Mouse (Mus musculus) thymus, postnatal 10 days (tissue): ENCODE results near the gene 9430038I01Rik.

Experiments used
- DNase-seq, 2 experiments: peaks; one replicate each; pipeline ENCODE4 v3.0.0; 2021; ENCODE audit warnings: low spot score in 2 of 2

Gene 9430038I01Rik

DNA sequence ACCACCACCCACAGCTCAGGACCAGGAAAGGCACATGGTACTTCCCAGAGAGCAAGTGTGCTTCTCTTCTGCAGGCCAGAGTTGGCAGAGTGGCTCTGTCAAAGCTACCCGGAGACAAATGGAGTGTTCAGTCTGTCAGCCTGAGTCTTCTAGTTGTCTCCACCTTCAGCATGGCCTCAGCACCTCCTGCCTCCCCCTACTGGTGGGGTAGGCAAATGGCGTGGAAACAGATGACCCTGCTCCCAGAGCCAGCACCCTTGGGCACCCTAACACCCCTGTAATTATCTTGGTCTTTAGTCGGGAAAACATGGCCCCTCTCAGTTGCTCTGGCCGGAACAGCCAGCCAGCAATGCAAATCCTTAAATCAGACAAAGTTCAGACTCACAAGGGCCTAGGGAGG is 43.8 kb downstream of the 9430038I01Rik start:
- no peak for DNase-seq

DNA sequence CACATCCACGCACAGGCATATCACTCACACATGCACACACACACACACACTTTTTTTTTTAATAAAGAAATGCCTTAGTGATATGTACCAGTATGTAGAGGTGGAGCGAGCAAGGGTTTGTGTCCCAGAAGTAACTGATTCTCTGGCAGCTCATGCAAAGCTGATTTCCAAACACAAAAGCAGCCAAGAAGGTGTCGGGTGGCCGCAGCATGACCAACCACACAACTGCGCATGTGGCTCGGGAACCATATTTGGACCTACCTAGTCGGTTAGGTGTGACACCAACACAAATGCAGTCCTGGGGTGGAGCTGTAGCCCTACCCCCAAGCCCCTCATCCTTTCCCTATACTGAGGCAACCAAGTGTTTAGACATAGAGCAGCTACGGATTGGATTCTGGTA is 45.5 kb downstream of the 9430038I01Rik start:
- DNase-seq: no peak

- DNase-seq: no peak
Measured at GRCm38 (mm10) chr7:137364571-137364970, 46.0 kb downstream of the 9430038I01Rik start.

DNA sequence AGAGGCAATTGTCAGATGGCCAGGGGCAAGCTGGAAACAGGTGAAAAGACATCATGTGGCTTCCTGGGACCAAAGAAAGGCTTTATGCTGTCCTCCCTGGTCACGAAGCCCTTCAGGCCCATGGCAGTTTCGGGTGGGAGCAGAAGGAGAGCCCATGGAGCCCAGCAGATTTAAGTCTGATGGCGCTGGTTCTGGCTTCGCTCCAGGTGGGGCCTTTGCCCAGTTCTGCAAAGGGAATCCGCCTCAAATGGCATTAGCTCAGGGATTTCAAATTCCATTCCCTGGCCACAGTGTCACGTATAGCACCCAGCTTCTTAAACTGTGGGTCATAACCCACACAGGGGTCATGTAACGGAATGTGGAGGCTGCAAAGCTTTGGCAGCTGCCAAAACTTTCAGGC is 63.7 kb downstream of the 9430038I01Rik start:
- DNase-seq: no peak

- DNase-seq: no peak
Measured at GRCm38 (mm10) chr7:137346068-137346467, 64.5 kb downstream of the 9430038I01Rik start.

GRCm38 (mm10) chr7:137333951-137334350 is 76.6 kb downstream of the 9430038I01Rik start:
- no peak for DNase-seq
